Mouse (Mus musculus) E14TG2a.4 (cell line): ENCODE data around the gene Ehbp1.

Experiments used
- CTCF ChIP-seq: conservative IDR thresholded peaks from 2 replicates; pipeline ENCODE4 v1.5.1; 2014; ENCODE audit warnings: low read length
- NANOG ChIP-seq: IDR thresholded peaks from 2 replicates; pipeline ENCODE4 v1.6.1; 2014; ENCODE audit warnings: borderline replicate concordance, low read length, mixed read lengths
- POU5F1 ChIP-seq: IDR thresholded peaks from 2 replicates; pipeline ENCODE4 v1.6.1; 2014; ENCODE audit warnings: low read length, borderline replicate concordance

- TF ChIP-seq CTCF (no peak), NANOG (no peak), POU5F1 (no peak)
These were observed 288.9 kb downstream of the Ehbp1 start for GRCm38 (mm10) chr11:22053034-22053668.
